Mouse (Mus musculus): ENCODE results near the gene Ppp2r5c. TPM values are rescaled to one million over a fixed set of nuclear protein-coding genes. Genes with fewer than 3 reads are reported as not detected.
A peak's percentile ranks its signal among the peaks of the same experiment; 100 is the strongest.

Ppp2r5c gene
- total and polyA plus RNA-seq, 2 experiments from 2014 or later: 104 to 118 TPM

DNA sequence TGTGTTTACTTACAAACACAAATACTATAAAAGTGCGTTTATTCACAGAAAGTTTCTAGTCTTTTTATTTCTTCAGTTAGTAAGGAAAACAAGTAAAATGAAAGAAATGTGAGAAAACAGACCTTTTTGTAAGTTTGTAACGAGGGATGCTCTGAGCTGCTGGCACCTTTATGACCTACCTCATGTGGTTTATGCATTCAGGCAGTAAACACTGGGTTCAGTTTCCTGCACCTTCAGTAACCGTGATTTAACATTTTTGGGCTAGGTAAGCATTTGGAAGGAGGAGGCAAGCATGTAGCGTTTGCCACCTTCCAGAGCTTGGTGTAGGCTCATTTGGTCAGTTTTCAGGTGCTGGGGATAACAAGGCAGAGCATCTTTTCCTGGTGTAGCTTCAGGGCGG is 49.1 kb downstream of the Ppp2r5c start:
- Histone ChIP-seq H3K36me3 (replicated peaks; ENCODE audit: control insufficient read depth, insufficient read depth, low read length) (no peaks in the 10 kb centered on the region), H3K27ac (ENCODE audit: low read depth) (peak overlapping the region; percentile 44), H3K9ac (replicated peaks; ENCODE audit: low read depth, low read length) (no peak overlapping the region), H3K9me3 (replicated peaks; ENCODE audit: control insufficient read depth, low read length) (no peaks in the 10 kb centered on the region), H3K27me3 (ENCODE audit: control insufficient read depth, insufficient read depth, low read length) (no peaks in the 10 kb centered on the region), H3K4me2 (ENCODE audit: low read depth, low read length) (no peak overlapping the region), H3K4me3 (ENCODE audit: low read depth, low read length) (no peak overlapping the region), H3K4me1 (ENCODE audit: control insufficient read depth, insufficient read depth) (peaks cover 43% of the 10 kb centered on the region)
- DNase-seq (ENCODE audit: low spot score): no peak
- TF ChIP-seq CTCF (IDR thresholded peaks at IDR 0.05; ENCODE audit: low read depth) (no peak), EP300 (IDR thresholded peaks at IDR 0.05; ENCODE audit: low read depth) (no peak)
- no peak for ATAC-seq (ENCODE audit: insufficient read depth, low read depth)
- 60% methylated on average over 5 of the region's 5 CpGs for WGBS

DNA sequence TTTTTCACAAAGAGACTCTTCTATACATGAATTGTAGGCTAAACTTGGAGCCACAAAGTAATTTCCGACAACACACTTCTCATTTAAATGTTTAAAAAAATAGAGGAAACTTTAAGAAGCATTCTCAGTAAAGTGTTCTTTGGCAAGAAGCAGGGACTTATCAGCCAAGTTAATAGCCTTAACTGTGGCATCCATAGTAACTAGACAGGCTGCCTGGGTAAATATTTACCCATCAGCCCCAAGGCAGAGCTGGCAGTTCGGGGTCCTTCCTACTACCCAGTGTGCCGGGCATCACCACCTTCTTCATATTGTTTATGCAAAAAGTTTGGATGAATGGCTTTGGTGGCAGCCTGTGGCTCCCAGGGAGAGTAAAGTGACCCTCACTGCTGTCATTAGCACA is 50.1 kb downstream of the Ppp2r5c start:
- DNase-seq (ENCODE audit: low spot score) (no peak), ATAC-seq (ENCODE audit: insufficient read depth, low read depth) (no peak)
- 26% methylated on average over 3 of the region's 3 CpGs for WGBS
- TF ChIP-seq EP300 (IDR thresholded peaks at IDR 0.05; ENCODE audit: low read depth): no peak
- TF ChIP-seq CTCF (IDR thresholded peaks at IDR 0.05; ENCODE audit: low read depth): no peak
- Histone ChIP-seq H3K9ac (replicated peaks; ENCODE audit: low read depth, low read length) (no peak overlapping the region), H3K4me3 (ENCODE audit: low read depth, low read length) (no peak overlapping the region), H3K4me2 (ENCODE audit: low read depth, low read length) (no peak overlapping the region), H3K9me3 (replicated peaks; ENCODE audit: control insufficient read depth, low read length) (no peaks in the 10 kb centered on the region), H3K27me3 (ENCODE audit: control insufficient read depth, insufficient read depth, low read length) (no peaks in the 10 kb centered on the region), H3K4me1 (ENCODE audit: control insufficient read depth, insufficient read depth) (peaks cover 52% of the 10 kb centered on the region), H3K27ac (ENCODE audit: low read depth) (peak overlapping the region; percentile 83; the same call in 1 of the 2 replicates), H3K36me3 (replicated peaks; ENCODE audit: control insufficient read depth, insufficient read depth, low read length) (no peaks in the 10 kb centered on the region)

DNA sequence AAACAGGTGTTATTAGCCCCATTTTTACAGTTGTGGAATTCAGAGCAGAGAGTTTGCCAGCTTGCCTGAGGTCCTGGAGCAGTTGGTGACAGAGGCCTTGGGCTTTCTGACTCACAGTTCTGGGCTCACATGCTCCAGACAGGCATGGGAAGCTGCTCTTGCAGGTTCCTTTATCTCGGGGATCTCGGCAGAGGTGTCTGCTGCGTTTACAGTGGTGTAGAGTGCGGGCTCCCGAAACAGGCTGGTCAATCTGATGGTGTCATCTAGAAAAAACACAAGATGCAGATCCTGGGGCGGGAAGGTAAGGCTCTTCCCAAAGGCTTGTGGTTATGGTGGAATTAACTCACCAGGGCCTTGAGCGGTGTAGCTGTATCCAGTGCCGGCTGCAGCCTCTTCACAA is 50.6 kb downstream of the Ppp2r5c start:
- Histone ChIP-seq H3K27ac (ENCODE audit: low read depth) (peak overlapping the region; percentile 83), H3K4me2 (ENCODE audit: low read depth, low read length) (no peak overlapping the region), H3K27me3 (ENCODE audit: control insufficient read depth, insufficient read depth, low read length) (no peaks in the 10 kb centered on the region), H3K4me3 (ENCODE audit: low read depth, low read length) (no peak overlapping the region), H3K9ac (replicated peaks; ENCODE audit: low read depth, low read length) (no peak overlapping the region), H3K9me3 (replicated peaks; ENCODE audit: control insufficient read depth, low read length) (no peaks in the 10 kb centered on the region), H3K4me1 (ENCODE audit: control insufficient read depth, insufficient read depth) (peaks cover 56% of the 10 kb centered on the region), H3K36me3 (replicated peaks; ENCODE audit: control insufficient read depth, insufficient read depth, low read length) (no peaks in the 10 kb centered on the region)
- ATAC-seq (ENCODE audit: insufficient read depth, low read depth): no peak
- no peak for DNase-seq (ENCODE audit: low spot score)
- TF ChIP-seq CTCF (IDR thresholded peaks at IDR 0.05; ENCODE audit: low read depth): no peak
- no peak for TF ChIP-seq EP300 (IDR thresholded peaks at IDR 0.05; ENCODE audit: low read depth)
- 44% methylated on average over 8 of the region's 8 CpGs for WGBS

DNA sequence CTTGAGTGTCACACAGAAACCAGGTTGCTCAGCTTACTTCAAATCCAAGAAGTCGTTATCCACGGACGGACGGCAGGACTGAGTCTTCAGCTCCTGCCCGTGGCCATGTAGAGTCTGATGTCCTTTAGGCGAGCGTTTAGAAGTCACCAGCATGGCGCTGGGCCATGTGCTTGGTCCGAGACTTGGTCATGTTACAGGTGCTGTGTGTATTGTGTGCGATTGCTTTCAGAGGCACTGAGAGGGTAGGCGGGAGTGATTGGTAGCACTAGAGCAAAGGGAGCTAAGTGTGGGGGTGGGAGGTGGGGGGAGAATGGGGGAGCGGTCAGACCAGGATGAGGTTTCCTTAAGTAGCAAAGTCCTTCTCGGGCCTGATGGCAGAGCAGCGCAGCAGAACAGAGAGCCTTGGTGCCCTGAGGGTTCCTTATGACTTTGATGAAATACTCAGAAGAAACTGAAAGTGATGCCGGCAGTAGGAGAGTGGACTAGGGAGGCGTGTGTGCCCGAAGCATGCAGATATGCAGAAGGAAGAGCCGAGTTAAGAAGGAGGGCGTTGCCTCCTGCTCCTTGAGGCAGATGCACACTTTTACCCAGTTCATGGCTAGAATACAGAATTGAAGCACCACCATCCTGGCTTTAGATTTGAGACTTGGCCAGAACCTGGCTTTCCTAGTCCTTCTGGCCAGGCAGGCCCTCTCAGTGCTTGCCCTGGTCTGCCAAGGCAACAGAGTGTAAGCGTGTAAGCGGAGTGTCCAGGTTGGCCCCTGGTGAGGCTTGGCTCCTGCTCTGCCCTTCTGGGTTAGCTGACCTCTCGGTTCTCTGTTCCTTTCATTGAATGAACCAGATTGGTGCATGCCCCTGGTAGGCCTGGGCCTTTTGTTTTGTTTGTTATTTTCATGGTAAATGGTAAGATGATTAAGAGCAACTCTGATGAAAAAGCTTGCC is 51.6 kb downstream of the Ppp2r5c start:
- no peak overlapping the region for H3K9ac ChIP-seq (replicated peaks; ENCODE audit: low read depth, low read length)
- H3K27me3 ChIP-seq (ENCODE audit: control insufficient read depth, insufficient read depth, low read length): no peaks in the 10 kb centered on the region
- WGBS: 63% methylated on average over 22 of the region's 22 CpGs
- DNase-seq (ENCODE audit: low spot score): no peak
- TF ChIP-seq EP300 (IDR thresholded peaks at IDR 0.05; ENCODE audit: low read depth): no peak
- no peak for TF ChIP-seq CTCF (IDR thresholded peaks at IDR 0.05; ENCODE audit: low read depth)
- no peaks in the 10 kb centered on the region for H3K9me3 ChIP-seq (replicated peaks; ENCODE audit: control insufficient read depth, low read length)
- H3K4me2 ChIP-seq (ENCODE audit: low read depth, low read length): peak overlapping the region; percentile 32; the same call in 1 of the 2 replicates
- no peak for ATAC-seq (ENCODE audit: insufficient read depth, low read depth)
- H3K36me3 ChIP-seq (replicated peaks; ENCODE audit: control insufficient read depth, insufficient read depth, low read length): no peaks in the 10 kb centered on the region
- H3K27ac ChIP-seq (ENCODE audit: low read depth): peak overlapping the region; percentile 83
- no peak overlapping the region for H3K4me3 ChIP-seq (ENCODE audit: low read depth, low read length)
- peaks cover 67% of the 10 kb centered on the region for H3K4me1 ChIP-seq (ENCODE audit: control insufficient read depth, insufficient read depth)

DNA sequence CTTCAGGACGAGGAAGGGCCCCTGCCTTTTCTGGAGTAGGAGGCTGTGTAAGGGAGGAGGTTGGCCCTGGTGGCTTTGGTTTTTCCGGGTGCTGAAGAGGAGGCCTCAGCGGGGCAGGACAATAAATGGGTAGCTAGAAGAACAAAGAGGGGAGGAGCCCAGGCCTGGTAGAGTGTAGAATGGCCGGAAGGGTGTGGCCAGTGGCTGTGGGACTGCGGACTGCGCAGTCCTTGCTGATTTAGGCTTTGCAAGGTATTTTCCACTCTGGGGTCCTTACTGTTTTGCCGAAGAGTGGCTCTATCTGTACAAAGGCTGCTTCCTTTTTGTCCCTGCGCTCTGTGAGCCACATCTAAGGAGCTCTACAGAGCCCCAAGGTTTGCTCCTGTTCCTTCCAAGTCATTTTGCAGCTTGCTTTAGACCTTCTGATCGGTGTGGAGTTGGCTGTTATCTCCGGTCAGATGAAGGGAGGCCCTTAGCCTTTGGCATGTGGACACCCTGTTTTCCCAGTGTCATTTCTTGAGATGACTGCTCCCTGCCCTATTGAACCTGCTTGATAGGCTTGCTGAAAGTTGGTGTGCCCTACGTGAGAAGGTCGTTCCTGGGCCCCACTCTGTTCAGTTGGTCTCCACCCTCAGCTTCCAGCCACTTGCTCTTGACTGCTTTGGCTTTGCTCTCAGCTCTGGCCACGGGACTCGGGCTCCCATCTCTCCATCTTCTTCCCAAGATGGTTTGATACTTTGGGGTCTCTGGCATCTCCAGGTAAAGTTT is 52.5 kb downstream of the Ppp2r5c start:
- ATAC-seq (ENCODE audit: insufficient read depth, low read depth) (peak; percentile 69), DNase-seq (ENCODE audit: low spot score) (no peak)
- Histone ChIP-seq H3K9me3 (replicated peaks; ENCODE audit: control insufficient read depth, low read length) (no peaks in the 10 kb centered on the region), H3K9ac (replicated peaks; ENCODE audit: low read depth, low read length) (no peak overlapping the region), H3K4me3 (ENCODE audit: low read depth, low read length) (no peak overlapping the region), H3K27ac (ENCODE audit: low read depth) (peak overlapping the region; percentile 83), H3K4me2 (ENCODE audit: low read depth, low read length) (peak overlapping the region; percentile 32), H3K27me3 (ENCODE audit: control insufficient read depth, insufficient read depth, low read length) (no peaks in the 10 kb centered on the region), H3K36me3 (replicated peaks; ENCODE audit: control insufficient read depth, insufficient read depth, low read length) (no peaks in the 10 kb centered on the region), H3K4me1 (ENCODE audit: control insufficient read depth, insufficient read depth) (peaks cover 76% of the 10 kb centered on the region)
- 37% methylated on average over 14 of the region's 14 CpGs for WGBS
- TF ChIP-seq EP300 (IDR thresholded peaks at IDR 0.05; ENCODE audit: low read depth) (no peak), CTCF (IDR thresholded peaks at IDR 0.05; ENCODE audit: low read depth) (no peak)

All from heart, postnatal 0 days (tissue).